Mouse (Mus musculus) layer of hippocampus, postnatal 36 days (tissue): Measurements from ENCODE around the gene Arel1. TPM values are rescaled to one million over a fixed set of nuclear protein-coding genes. Genes with fewer than 3 reads are reported as not detected.

Experiments
- DNase-seq, 2 experiments: peaks; one replicate each; pipeline ENCODE4 v3.0.0; 2022
- total RNA-seq, 2 experiments: library from RNA; stranded (reverse); gene quantifications; 2 replicates each; pipeline ENCODE4 v1.2.3; 2021

The Arel1 gene
- total RNA-seq, 2 experiments from 2014 or later, result 104 to 110 TPM

GRCm38 (mm10) chr12:84948584-84949285 is 22.0 kb downstream of the Arel1 start:
- no peak for DNase-seq

GRCm38 (mm10) chr12:84947894-84948583 is 22.7 kb downstream of the Arel1 start:
- no peak for DNase-seq

- no peak for DNase-seq
These were observed 25.7 kb downstream of the Arel1 start for GRCm38 (mm10) chr12:84944813-84945553.

- no peak for DNase-seq
These were observed 26.4 kb downstream of the Arel1 start for GRCm38 (mm10) chr12:84944150-84944812.

DNA sequence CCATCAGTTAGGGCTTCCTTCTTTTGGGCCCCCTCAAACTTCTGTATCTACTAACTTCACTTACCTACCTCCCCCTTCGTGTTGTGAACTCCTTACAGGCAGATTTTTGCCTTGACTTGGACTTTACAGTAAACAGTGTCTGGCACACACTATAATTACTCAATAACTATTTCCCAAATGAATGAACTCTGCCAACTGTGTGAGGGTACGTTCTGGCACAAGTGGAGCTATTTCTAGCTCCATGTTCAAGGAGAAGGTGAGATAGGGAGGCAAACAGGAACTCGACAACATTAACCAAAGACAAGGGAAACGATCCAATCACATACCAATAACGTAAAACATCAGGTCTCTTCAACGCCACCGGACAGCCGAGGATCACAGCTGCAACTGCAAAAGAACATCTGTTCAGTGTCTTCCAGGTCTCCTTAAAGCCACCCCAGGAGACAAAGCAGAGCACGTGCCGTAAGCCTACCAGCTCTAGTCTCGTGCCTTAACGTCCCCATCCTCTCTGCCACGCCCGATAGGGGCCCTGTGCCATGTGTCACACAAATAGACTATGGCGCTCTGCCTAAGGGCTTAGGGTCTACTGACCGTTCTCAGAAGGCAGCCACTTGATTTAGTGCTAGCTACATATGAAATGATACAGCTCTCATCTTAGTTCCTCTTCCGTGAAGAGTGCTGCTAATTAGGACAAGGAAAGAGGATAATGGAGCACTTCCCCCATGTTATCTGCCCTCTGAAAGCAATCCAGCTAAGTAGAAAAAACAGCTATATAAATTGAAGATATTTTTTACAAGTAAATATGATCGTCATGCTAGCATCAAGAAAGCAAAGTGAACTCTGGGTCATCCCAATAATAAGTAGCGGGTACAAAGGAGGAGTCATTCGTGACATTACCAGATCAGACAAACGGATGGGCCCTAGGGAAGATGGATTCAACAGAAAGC is 27.4 kb downstream of the Arel1 start:
- no peak for DNase-seq

DNA sequence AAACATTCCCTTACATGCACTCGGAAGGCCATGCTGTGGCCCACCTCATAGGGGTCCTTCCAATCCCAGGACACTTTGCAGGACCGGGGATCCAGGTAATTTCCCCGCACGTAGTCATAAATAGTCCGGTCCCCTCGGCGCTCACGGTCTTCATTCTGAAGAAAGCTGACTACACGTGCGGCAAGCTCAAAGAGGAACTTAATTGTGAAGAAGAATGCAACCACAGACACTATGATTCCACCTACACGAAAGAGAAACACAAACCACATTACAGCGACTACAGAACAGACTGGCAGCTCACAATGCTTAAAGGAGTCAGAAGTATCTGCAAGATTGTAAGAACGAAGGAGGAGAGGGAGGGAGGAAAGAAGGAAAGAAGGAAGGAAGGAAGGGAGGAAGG is 29.0 kb downstream of the Arel1 start:
- DNase-seq, result no peak

DNA sequence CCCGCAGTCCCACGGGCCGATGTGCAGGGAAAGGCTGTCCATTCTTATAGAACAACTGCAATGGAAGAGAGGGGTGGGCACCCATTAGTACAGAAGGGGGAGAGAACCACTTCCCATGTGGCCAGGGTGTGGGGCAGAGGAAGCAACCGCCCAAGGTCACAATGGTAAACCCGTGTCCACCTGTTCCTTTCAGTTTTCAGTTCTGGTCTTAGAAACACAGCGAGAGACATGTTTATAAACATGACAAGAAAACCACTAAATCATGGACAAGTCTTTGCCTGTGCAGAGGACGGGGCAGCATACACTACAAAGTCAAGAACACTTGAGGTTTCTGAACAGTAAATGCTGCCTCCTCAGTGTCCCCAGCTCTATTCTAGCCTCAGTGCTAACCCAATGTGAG is 30.4 kb downstream of the Arel1 start:
- DNase-seq, result no peak

DNA sequence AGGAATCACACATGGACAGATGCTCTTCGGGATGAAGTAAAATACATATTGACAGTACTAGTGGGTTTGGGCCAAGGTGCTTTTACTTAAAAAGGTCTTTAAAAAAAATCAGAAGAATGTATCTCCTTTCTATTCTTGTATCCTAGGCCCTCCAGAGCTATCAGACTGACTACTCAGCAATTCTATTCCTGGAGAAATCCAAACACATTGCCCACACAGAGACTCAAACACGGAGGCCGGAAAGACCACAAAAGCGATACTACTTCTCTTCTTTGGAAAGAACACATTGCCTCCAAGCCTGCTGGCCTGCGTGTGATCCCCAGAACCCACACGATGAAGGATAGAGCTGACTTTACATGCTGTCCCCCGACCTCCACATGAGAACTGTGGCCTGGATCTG is 31.6 kb downstream of the Arel1 start:
- no peak for DNase-seq

GRCm38 (mm10) chr12:84935343-84935742 is 35.4 kb downstream of the Arel1 start:
- DNase-seq, result no peak

DNA sequence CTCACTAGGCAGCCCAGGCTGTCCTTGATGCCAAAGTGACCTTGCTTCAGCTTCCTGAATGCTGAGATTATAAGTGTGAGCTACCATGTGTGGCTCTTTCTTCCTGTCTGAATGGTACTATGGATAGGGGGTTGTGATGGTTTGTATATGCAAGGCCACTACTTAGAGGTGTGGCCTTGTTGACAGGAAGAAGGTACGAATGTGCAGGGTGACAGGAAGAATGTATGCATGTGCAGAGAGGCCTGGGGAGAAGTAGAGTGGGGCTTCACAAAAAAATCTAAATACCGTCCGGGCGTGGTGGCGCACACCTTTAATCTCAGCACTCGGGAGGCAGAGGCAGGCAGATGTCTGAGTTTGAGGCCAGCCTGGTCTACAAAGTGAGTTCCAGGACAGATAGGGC is 38.5 kb downstream of the Arel1 start:
- no peak for DNase-seq

GRCm38 (mm10) chr12:84926542-84926941 is 44.2 kb downstream of the Arel1 start:
- no peak for DNase-seq

DNA sequence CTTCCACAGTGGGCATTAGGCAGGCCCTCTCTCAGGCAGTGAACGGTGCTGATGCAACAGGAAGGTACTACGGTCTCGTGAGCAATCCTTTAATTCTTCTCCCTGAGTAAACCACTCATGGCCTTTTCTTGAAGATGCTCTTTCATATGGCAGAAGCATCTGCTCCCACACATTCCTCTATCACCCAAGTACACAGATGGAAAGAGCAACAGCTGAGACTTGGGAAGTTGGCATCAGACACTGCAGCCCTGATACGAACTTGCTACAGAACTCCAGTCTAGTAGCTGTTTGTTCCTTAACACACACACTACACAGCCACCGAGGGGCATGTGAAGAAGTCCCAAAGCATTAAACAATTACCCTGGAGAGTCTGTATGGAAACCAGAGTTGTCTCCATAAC is 46.4 kb downstream of the Arel1 start:
- DNase-seq, result no peak

- DNase-seq, result no peak
These were observed 48.8 kb downstream of the Arel1 start for GRCm38 (mm10) chr12:84921881-84922419.

DNA sequence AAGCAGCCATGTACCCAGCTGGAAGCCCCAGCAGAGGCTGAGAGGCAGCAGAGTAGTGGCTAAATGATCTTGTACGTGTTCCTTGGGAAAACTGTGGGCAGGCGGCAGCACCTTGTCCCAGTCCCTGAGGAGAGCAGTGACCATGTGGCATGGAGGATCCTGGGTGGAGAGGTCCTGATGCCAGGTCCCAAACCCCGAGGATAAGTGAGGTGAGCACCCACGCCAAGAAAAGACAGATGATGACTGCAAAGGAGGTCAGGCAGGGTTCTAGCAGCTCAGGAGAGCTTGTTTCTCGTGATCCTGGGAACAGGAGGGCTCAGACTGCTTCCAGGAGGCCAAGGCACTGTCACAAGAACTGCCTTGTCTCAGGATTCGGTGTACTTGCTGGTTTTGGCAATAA is 51.9 kb downstream of the Arel1 start:
- no peak for DNase-seq

GRCm38 (mm10) chr12:84917799-84918198 is 52.9 kb downstream of the Arel1 start:
- no peak for DNase-seq

DNA sequence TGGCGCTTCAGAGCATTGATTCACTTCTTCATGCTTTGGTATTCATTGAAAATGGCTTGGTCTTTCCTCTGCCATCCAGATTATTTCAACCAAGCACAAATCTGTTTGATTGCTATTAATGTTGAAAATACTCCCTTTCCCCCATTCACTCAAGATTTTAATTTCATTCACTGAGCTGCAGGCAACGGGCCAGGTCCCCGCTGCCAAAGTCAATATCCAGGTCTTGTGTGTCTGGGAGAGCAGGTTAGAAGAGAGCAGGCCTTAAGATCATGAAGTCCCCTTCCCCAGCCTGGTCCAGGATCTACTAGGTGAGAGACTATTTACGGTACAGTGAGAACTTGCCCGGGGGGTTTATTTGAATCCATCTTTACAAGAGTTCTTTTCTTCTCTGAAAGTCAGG is 55.7 kb downstream of the Arel1 start:
- DNase-seq, result no peak

DNA sequence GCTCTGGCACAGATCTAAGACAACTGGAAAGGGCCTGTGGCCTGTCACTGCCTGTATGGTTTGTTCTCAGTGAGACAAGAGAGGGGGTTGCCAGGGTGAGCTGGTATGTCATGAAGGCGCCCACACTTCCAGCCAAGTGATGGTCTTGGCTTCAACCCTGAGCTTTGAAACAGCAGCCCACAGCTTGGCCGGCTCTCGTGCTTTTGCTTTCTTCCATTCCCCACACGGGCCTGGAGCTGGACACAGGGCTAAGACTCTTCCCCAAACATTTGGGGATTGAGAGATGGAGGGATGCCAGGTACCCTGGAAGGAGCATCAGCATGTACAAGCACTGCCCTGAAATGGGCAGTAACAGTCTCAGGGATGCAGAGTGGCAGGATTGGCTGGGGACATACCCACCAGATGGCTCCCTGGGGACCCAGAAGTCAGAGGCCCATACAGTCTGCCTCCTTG is 58.0 kb downstream of the Arel1 start:
- no peak for DNase-seq

GRCm38 (mm10) chr12:84911640-84912039 is 59.1 kb downstream of the Arel1 start:
- no peak for DNase-seq

DNA sequence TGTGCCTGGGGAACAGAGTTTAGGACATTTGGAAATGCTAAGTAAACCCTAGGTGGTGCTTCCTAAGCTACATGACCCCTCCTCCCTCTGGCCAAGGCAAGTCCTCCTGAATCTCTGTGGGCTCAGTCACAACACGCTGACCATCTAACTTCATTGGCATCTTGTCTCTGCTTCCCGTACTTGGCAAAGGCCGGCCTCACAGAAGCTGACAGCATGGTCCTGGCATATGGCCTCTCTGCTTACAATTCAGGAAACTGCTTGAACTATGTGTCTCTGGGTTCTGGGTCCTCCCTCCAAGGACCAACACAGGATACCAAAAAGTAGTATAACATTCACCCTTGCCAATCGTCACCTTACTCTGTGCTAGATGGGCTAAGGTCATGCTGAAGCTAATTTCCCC is 60.6 kb downstream of the Arel1 start:
- DNase-seq, result no peak

- DNase-seq, result no peak
These were observed 62.8 kb downstream of the Arel1 start for GRCm38 (mm10) chr12:84907627-84908480.
